Mouse (Mus musculus) intestine, embryonic 16.5 days (tissue): ENCODE results near the gene Tmem127. TPM values are rescaled to one million over a fixed set of nuclear protein-coding genes. Genes with fewer than 3 reads are reported as not detected.
"Not testable (repeated sequence)": the region's sequence is repeated elsewhere in the genome, so short reads cannot be mapped to it uniquely, and the experiment has no call there.

Experiments
- ATAC-seq: fragments of 200-750 bp; cut with Nextera tagmentation; 2 replicates; pipeline ENCODE4 v1.8.0; 2017; ENCODE audit warnings: moderate TSS enrichment, moderate library complexity
- H3K27ac ChIP-seq: fragments of 300-500 bp; sonication (generic); 2 replicates; pipeline ENCODE4 v1.5.1; 2014; ENCODE audit warnings: mild to moderate bottlenecking, low read length
- H3K27me3 ChIP-seq: fragments of 300-500 bp; sonication (generic); replicated peaks from 2 replicates; pipeline ENCODE4 v1.6.1; 2014; ENCODE audit warnings: low read length, control low read depth, mixed read lengths; ENCODE audit not compliant: control insufficient read depth, insufficient read depth
- H3K36me3 ChIP-seq: fragments of 300-500 bp; sonication (generic); 2 replicates; pipeline ENCODE4 v1.6.1; 2014; ENCODE audit warnings: low read length, control low read depth; ENCODE audit not compliant: control insufficient read depth, insufficient read depth
- H3K4me1 ChIP-seq: fragments of 300-500 bp; sonication (generic); 2 replicates; pipeline ENCODE4 v1.6.1; 2014; ENCODE audit warnings: low read length, control low read depth, mixed read lengths; ENCODE audit not compliant: control insufficient read depth, insufficient read depth
- H3K4me2 ChIP-seq: fragments of 300-500 bp; sonication (generic); 2 replicates; pipeline ENCODE4 v1.6.1; 2014; ENCODE audit warnings: low read depth, low read length, control low read depth
- H3K4me3 ChIP-seq: fragments of 300-500 bp; sonication (generic); 2 replicates; pipeline ENCODE4 v1.5.1; 2014; ENCODE audit warnings: mild to moderate bottlenecking, low read length
- H3K9ac ChIP-seq: fragments of 300-500 bp; sonication (generic); 2 replicates; pipeline ENCODE4 v1.6.1; 2014; ENCODE audit warnings: low read depth, low read length
- H3K9me3 ChIP-seq: fragments of 300-500 bp; sonication (generic); 2 replicates; pipeline ENCODE4 v1.6.1; 2016; ENCODE audit warnings: low read length, control low read depth; ENCODE audit not compliant: control insufficient read depth
- whole genome bisulfite sequencing: fragments of 180-500 bp; shearing (Covaris S2); extraction: QIAGEN DNeasy Blood & Tissue Kit; methylation state at CpG from one replicate; pipeline ENCODE4 v1.1.7; 2014; 5-methylcytosine and 5-hydroxymethylcytosine counted together
- polyA plus RNA-seq: library from polyadenylated mRNA; unstranded; fragments of >200 nt; fragmentation: Nextera tagmentation; extraction: Ambion mirVana; gene quantifications from 2 replicates; pipeline ENCODE4 v1.2.1, GENCODE M21; 2015

Gene Tmem127
- polyA plus RNA-seq, 1 experiment from 2014 or later = 23.1 TPM

DNA sequence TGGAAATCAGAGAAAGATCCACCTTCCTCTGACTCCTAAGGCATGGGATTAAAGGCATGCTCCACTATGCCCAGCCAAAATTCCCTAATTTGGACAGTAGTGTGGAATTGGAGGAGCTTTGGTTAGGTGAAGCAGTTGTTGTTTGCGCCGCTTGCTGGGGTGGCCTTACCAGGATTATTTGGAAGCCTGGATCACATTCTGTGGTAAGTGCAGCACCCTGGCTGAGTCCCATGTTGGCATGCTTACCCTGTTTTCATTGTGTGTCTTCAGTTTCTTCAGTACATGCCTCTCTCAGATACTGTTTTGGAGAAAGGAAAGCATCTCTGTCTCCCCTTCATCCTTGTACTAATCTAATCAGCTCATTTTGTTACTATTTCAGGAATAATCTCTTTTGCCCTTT is 26.9 kb downstream of the Tmem127 start:
- no peak for ATAC-seq
- no peak overlapping the region for H3K27ac ChIP-seq
- no peaks in the 10 kb centered on the region for H3K27me3 ChIP-seq

DNA sequence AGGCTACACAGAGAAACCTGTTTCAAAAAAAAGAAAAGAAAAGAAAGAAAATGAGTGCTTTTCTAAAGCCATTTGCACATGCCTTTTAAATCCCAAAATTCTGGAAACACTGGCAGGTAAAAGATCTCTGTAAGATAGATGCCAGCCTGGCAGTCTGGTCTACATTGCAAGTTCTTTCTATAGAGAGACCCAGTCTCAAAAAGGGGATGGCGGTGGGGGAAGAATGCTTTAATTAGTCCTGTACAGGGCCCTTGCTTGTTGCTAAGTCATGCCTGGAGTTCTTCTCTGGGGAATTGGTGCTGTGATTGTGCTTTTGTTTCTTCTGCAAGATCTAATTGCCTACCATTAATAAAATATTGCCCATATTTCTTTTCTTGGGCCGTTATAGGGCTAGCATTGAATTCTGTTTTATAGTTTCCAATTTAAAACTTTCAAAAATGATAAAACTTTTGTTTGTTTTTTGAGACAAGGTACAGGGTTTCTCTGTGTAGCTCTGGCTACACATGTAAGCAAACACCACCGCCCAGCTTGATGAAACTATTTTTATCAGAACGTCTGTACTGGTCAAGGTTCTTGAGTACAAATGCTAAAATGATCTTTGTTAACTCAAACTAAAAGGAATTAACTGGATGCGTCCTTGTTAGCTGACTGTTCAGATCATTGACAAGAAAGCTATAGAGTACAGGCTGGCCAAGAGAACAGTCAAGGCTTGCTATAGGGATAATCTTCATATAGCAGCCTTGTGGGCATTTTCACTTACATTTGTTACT is 28.0 kb downstream of the Tmem127 start:
- Histone ChIP-seq H3K4me1 (peaks cover 17% of the 10 kb centered on the region), H3K27me3 (no peaks in the 10 kb centered on the region), H3K9ac (no peak overlapping the region), H3K36me3 (no peaks in the 10 kb centered on the region), H3K9me3 (no peaks in the 10 kb centered on the region), H3K4me2 (no peak overlapping the region), H3K4me3 (no peak overlapping the region), H3K27ac (no peak overlapping the region)
- WGBS = 62% methylated on average over 5 of the region's 5 CpGs
- no peak for ATAC-seq

More for the DNA sequence above, 26.9 kb downstream of the Tmem127 start:
- 86% methylated on average over 2 of the region's 2 CpGs for WGBS
- Histone ChIP-seq H3K4me3 (no peak overlapping the region), H3K36me3 (no peaks in the 10 kb centered on the region), H3K9ac (no peak overlapping the region), H3K4me2 (no peak overlapping the region), H3K4me1 (peaks cover 17% of the 10 kb centered on the region), H3K9me3 (no peaks in the 10 kb centered on the region)

DNA sequence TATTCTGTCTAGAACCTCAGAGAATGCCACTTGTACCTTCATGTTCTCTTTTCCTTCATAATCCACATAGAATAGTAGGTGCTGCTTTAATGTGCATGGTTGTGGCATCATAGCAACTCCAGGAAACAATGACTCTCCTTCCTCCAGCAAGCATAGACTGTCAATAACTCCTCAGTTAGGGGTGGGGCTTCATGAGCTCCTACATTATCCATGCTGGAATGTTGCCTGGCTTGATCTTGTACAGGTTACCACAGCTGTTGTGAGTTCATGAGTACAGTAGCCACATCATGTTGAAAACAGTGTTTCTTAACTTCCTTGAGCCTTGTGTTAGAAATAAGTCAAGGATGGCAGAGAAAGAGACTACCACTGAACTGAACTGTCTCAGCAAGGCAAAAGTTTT is 30.5 kb downstream of the Tmem127 start:
- no peaks in the 10 kb centered on the region for H3K27me3 ChIP-seq
- no peak overlapping the region for H3K27ac ChIP-seq
- H3K9me3 ChIP-seq = no peaks in the 10 kb centered on the region
- ATAC-seq = no peak
- peaks cover 14% of the 10 kb centered on the region for H3K4me1 ChIP-seq
- H3K9ac ChIP-seq = no peak overlapping the region
- no peak overlapping the region for H3K4me3 ChIP-seq
- H3K4me2 ChIP-seq = no peak overlapping the region
- no peaks in the 10 kb centered on the region for H3K36me3 ChIP-seq

DNA sequence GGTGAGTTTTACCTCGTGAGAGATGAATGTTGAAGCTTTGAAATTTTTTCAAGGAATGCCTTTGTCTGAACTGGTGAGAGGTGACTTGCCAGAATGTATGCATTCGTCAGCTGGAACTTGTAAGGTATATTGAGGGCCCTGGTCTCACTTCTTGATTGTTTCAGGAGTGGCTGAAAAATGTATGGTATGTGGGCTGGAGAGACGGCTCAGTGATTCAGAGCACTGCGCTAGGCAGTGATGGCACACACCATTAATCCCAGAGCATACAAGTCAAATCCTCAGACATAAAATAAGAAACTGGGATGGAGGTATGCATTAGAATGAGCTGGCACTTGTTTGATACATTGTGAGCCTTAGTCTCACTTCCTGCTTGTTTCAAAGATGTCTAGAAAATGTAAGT is 44.5 kb downstream of the Tmem127 start:
- peaks cover 15% of the 10 kb centered on the region for H3K36me3 ChIP-seq
- no peak overlapping the region for H3K9ac ChIP-seq
- H3K27ac ChIP-seq = no peak overlapping the region
- H3K27me3 ChIP-seq = no peaks in the 10 kb centered on the region
- H3K4me1 ChIP-seq = no peaks in the 10 kb centered on the region
- H3K4me2 ChIP-seq = no peak overlapping the region
- WGBS = 68% methylated on average over 4 of the region's 4 CpGs
- no peaks in the 10 kb centered on the region for H3K9me3 ChIP-seq
- no peak for ATAC-seq
- no peak overlapping the region for H3K4me3 ChIP-seq

DNA sequence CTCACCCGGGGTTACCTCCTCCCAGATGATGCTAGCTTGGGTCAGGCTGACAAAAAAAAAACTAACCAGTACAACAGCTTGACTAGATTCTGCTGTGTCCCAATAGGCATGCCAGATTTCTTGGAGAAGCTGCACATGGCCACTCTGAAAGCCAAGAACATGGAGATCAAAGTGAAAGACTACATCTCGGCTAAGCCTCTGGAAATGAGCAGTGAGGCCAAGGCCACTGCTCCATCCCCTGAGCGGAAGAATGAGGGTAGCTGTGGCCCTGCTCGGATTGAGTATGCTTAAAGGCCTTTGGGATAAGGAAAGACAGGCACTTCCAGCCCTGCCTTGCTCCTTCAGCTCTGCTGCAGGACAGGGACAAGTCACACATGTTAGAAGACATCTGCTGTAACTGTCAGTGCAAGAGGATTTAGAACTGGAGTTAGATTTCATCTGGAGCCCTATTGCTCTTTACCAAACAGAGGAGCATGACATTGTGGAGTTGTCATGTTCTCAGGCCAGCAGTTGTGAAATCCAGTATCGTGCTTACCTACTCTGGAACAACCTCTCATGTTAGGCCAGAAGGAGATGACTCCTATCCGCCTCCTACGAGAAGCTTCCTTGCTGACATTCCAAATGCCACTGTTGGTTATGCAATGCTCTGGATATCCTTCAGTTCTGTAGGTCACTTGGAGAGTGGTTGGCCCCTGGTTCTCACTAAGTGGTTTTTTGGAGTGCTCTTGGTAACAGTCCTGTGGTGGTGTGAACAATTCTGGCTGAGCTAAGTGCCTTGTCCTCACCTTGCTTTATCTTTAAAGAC is 49.5 kb downstream of the Tmem127 start:
- WGBS = 95% methylated on average over 7 of the region's 7 CpGs
- Histone ChIP-seq H3K4me1 (no peaks in the 10 kb centered on the region), H3K27ac (no peak overlapping the region), H3K4me2 (no peak overlapping the region), H3K27me3 (no peaks in the 10 kb centered on the region), H3K9me3 (no peaks in the 10 kb centered on the region), H3K9ac (no peak overlapping the region), H3K4me3 (no peak overlapping the region), H3K36me3 (peaks cover 10% of the 10 kb centered on the region; the same call in 1 of the 2 replicates)
- no peak for ATAC-seq

DNA sequence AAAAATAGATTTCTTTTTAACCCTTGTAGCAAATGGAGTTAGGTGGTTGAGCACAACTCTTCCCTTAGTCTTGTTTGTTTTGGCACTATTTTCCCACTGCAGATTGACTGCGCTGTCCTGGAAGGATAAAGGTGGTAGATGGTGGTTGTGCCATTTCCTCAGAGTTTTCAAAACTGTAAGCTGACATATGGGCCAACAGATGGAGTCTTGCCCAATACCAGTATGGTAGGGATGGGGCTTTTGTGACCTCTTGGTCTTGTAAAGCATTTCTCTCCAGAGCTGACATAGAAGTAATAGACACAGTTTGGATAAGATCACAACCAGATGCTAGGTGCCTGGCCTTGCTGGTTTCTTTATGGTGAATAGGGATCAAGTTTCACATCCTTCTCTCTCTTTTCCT is 50.3 kb downstream of the Tmem127 start:
- ATAC-seq = no peak
- H3K27ac ChIP-seq = no peak overlapping the region
- no peaks in the 10 kb centered on the region for H3K9me3 ChIP-seq
- no peak overlapping the region for H3K4me3 ChIP-seq
- H3K36me3 ChIP-seq = peaks cover 10% of the 10 kb centered on the region; the same call in 1 of the 2 replicates
- 97% methylated on average over 1 of the region's 1 CpGs for WGBS
- no peaks in the 10 kb centered on the region for H3K4me1 ChIP-seq
- H3K4me2 ChIP-seq = no peak overlapping the region
- no peak overlapping the region for H3K9ac ChIP-seq
- H3K27me3 ChIP-seq = no peaks in the 10 kb centered on the region

DNA sequence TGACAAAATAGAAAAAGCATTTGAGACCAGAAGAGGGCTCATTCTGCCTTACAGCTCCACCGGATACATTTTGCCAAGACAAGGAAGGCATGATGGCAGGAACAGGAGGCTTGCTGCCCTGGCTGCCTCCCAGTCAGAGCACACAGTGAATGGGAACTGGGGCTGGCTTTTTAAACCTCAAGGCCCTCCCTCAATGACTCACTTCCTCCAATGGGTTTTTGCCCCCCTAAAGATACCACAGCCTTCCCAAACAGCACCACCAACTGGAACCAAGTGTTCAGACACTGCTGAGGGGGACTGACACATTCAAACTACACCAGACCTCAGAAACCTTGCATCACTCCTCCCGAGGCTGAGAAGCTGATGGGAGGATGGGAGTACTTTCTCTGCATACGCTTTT is 53.0 kb downstream of the Tmem127 start:
- ATAC-seq = no peak
- no peak overlapping the region for H3K4me2 ChIP-seq
- H3K27ac ChIP-seq = no peak overlapping the region
- 79% methylated on average over 3 of the region's 3 CpGs for WGBS
- peaks cover 10% of the 10 kb centered on the region; the same call in 1 of the 2 replicates for H3K36me3 ChIP-seq
- no peaks in the 10 kb centered on the region for H3K9me3 ChIP-seq
- H3K4me3 ChIP-seq = no peak overlapping the region
- no peaks in the 10 kb centered on the region for H3K4me1 ChIP-seq
- H3K27me3 ChIP-seq = no peaks in the 10 kb centered on the region
- H3K9ac ChIP-seq = no peak overlapping the region

DNA sequence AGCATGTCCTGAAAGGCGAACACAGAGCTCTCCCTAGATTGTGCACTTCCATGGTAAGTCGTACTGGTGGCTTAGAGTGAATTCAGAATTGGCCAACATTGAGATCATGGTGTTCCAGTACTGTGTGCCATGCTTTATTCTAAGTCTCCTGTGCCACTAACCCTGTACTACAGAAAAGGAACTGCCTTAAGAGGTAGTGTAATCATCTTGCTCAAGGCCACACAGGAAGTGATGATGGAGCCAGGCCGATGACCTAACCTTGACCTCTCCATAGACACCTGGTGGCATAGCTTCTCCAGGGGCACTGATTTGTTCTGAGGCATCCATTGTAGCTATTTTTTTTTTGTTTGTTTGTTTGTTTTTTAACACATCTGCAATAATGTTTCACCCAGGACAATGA is 54.2 kb downstream of the Tmem127 start:
- 92% methylated on average over 3 of the region's 3 CpGs for WGBS
- no peak for ATAC-seq
- Histone ChIP-seq H3K9me3 (no peaks in the 10 kb centered on the region), H3K4me3 (no peak overlapping the region), H3K27ac (no peak overlapping the region), H3K4me2 (no peak overlapping the region), H3K4me1 (no peaks in the 10 kb centered on the region), H3K9ac (no peak overlapping the region), H3K36me3 (peaks cover 9% of the 10 kb centered on the region; the same call in 1 of the 2 replicates), H3K27me3 (no peaks in the 10 kb centered on the region)

DNA sequence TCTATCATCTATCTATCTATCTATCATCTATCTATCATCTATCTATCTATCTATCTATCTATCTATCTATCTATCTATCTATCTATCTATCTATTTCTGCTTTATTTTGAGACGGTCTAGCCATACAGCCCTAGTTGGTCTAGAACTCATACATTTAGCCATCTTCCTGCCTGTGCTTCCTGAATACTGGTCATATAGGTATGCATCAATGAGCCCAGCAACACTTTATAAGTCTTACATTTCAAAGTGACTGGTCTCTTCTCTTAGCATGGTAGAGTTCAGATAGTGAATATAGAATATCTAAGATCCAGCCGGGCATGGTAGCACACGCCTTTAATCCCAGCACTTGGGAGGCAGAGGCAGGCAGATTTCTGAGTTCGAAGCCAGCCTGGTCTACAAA is 56.5 kb downstream of the Tmem127 start:
- H3K9ac ChIP-seq, H3K27ac ChIP-seq, H3K36me3 ChIP-seq, H3K4me1 ChIP-seq, H3K4me2 ChIP-seq, H3K27me3 ChIP-seq, ATAC-seq, H3K9me3 ChIP-seq, H3K4me3 ChIP-seq: not testable (repeated sequence)
- 94% methylated on average over 4 of the region's 4 CpGs for WGBS
